In genomic region chr17:80709921-80710838, GRCm38 (mm10) we compare ENCODE assay signal across 8 mouse cellular contexts. TPM values are rescaled to one million over a fixed set of nuclear protein-coding genes. Genes with fewer than 3 reads are reported as not detected.
DNase-seq lines count a peak whose midpoint lies in the region; ATAC-seq and TF ChIP-seq lines count a peak whose summit lies in the region.

No protein-coding gene starts in this region.

- in situ Hi-C loops in ES-E14 (cut with MboI; ENCODE audit: low sequenced_read_pairs in 2 of 2, unreplicated experiment in 2 of 2): no loop called here

- ATAC-seq in hindbrain, embryonic 14.5 days (ENCODE audit: low FRiP score): peak; percentile 86
- peak; percentile 79 for ATAC-seq in midbrain, embryonic 15.5 days (replicated peaks)

- no peak for TF ChIP-seq POLR2A in embryonic fibroblast, embryonic 13.5 days (IDR thresholded peaks at IDR 0.05; ENCODE audit: low read depth, low read length)

- no peaks in the 10 kb centered on the region for H3K9me3 ChIP-seq in ES-E14 (ENCODE audit: control insufficient read depth, insufficient read depth, low read depth, low read length)
- no peaks in the 10 kb centered on the region for H3K9me3 ChIP-seq in hindbrain, embryonic 14.5 days (ENCODE audit: control insufficient read depth, low read length)
- no peaks in the 10 kb centered on the region for H3K9me3 ChIP-seq in midbrain, embryonic 15.5 days

- H3K4me2 ChIP-seq in hindbrain, embryonic 14.5 days (replicated peaks): peak overlapping the region; percentile 50
- H3K4me2 ChIP-seq in midbrain, embryonic 15.5 days: peak overlapping the region; percentile 45

- no peaks in the 10 kb centered on the region for H3K27me3 ChIP-seq in hindbrain, embryonic 14.5 days (ENCODE audit: control insufficient read depth, insufficient read depth, low read length)
- H3K27me3 ChIP-seq in midbrain, embryonic 15.5 days (replicated peaks): no peaks in the 10 kb centered on the region

- 18% methylated on average over 24 of the region's 24 CpGs for WGBS in hindbrain, embryonic 14.5 days
- 18% methylated on average over 24 of the region's 24 CpGs for WGBS in midbrain, embryonic 15.5 days

- H3K4me3 ChIP-seq in ES-E14 (ENCODE audit: insufficient read depth in 1 of 2, low read depth in 1 of 2, low read length in 2 of 2, poor library complexity in 1 of 2, severe bottlenecking in 1 of 2): peak overlapping the region; percentile 33 to 41
- H3K4me3 ChIP-seq in embryonic fibroblast, embryonic 13.5 days (ENCODE audit: insufficient read depth, low read length): no peak overlapping the region
- H3K4me3 ChIP-seq in hindbrain, embryonic 14.5 days (replicated peaks; ENCODE audit: low read length): 0 out of 2 replicates have a peak overlapping the region, but pooled peaks have one; percentile 3
- H3K4me3 ChIP-seq in midbrain, embryonic 15.5 days: peak overlapping the region; percentile 11; the same call in 1 of the 2 replicates

- no peak for DNase-seq in ES-E14 (ENCODE audit: low read depth, low spot score)
- DNase-seq in adrenal gland, postnatal 36 days: peak; percentile 62 to 76
- DNase-seq in hindbrain, embryonic 14.5 days (ENCODE audit: low spot score): peak; percentile 50
- peak; percentile 68 to 83 for DNase-seq in left cerebral cortex, adult 18-20 months (ENCODE audit: low spot score in 2 of 2)
- DNase-seq in thymus, postnatal 14 days: no peak
- DNase-seq in thymus, adult 18-20 months: no peak

- H3K4me1 ChIP-seq in ES-E14 (ENCODE audit: control insufficient read depth in 2 of 2, insufficient read depth in 2 of 2, low read length in 2 of 2, poor library complexity in 1 of 2): peaks cover 3 to 13% of the 10 kb centered on the region in 2 experiments; a peak in 3 of 4 replicates
- peaks cover 7% of the 10 kb centered on the region; the same call in 1 of the 2 replicates for H3K4me1 ChIP-seq in embryonic fibroblast, embryonic 13.5 days (ENCODE audit: control insufficient read depth, insufficient read depth, low read length)
- H3K4me1 ChIP-seq in hindbrain, embryonic 14.5 days (replicated peaks; ENCODE audit: control insufficient read depth, insufficient read depth, low read length): peaks cover 33% of the 10 kb centered on the region
- peaks cover 41% of the 10 kb centered on the region for H3K4me1 ChIP-seq in midbrain, embryonic 15.5 days

- no peak for TF ChIP-seq CTCF in embryonic fibroblast, embryonic 13.5 days (IDR thresholded peaks at IDR 0.05; ENCODE audit: borderline replicate concordance, insufficient read depth, low read length)

- H3K9ac ChIP-seq in ES-E14 (ENCODE audit: insufficient read depth, low read depth, low read length, poor library complexity, severe bottlenecking): peak overlapping the region; percentile 3; the same call in 1 of the 2 replicates
- peak overlapping the region; percentile 55 for H3K9ac ChIP-seq in hindbrain, embryonic 14.5 days
- peak overlapping the region; percentile 39 for H3K9ac ChIP-seq in midbrain, embryonic 15.5 days

- H3K36me3 ChIP-seq in ES-E14 (ENCODE audit: control insufficient read depth, insufficient read depth, low read length, poor library complexity, severe bottlenecking): no peaks in the 10 kb centered on the region
- no peaks in the 10 kb centered on the region for H3K36me3 ChIP-seq in hindbrain, embryonic 14.5 days (replicated peaks; ENCODE audit: control insufficient read depth, insufficient read depth)
- no peaks in the 10 kb centered on the region for H3K36me3 ChIP-seq in midbrain, embryonic 15.5 days (replicated peaks)

- H3K27ac ChIP-seq in ES-E14 (ENCODE audit: insufficient read depth, low read depth, low read length, poor library complexity, severe bottlenecking): no peak overlapping the region
- peak overlapping the region; percentile 70 for H3K27ac ChIP-seq in embryonic fibroblast, embryonic 13.5 days (ENCODE audit: insufficient read depth, low read length)
- peak overlapping the region; percentile 82 for H3K27ac ChIP-seq in hindbrain, embryonic 14.5 days
- peak overlapping the region; percentile 71 for H3K27ac ChIP-seq in midbrain, embryonic 15.5 days

TF ChIP-seq in ES-E14, 5 proteins besides CTCF, POLR2A, EP300 and RAD21:
- TF ChIP-seq MAFK (IDR thresholded peaks at IDR 0.05; ENCODE audit: insufficient read depth, low read depth, low read length) (no peak), ZC3H11A (IDR thresholded peaks at IDR 0.05; ENCODE audit: borderline replicate concordance, low read depth, low read length) (no peak)

RNA-seq across cellular contexts. Expression of gene Map4k3, which starts 18.1 kb away (rescaled TPM):
- total RNA-seq in ES-E14 (2012; rRNA removed): 22.3 and 24.1 TPM in 2 replicates
- total RNA-seq in adrenal gland, postnatal 36 days (2021): 10 to 100 TPM; 45.0 to 50.5 TPM
- polyA plus RNA-seq in embryonic fibroblast, embryonic 13.5 days (2011; ENCODE audit: insufficient read length, low read depth, missing spikeins): 99.4 and 100 TPM in 2 replicates
- polyA plus RNA-seq in hindbrain, embryonic 14.5 days (2014; fragmentation: Nextera tagmentation; extraction: Ambion mirVana): 38.2 and 40.7 TPM in 2 replicates
- total RNA-seq in left cerebral cortex, adult 18-20 months (2021): 10 to 100 TPM; 69.3 to 74.4 TPM
- polyA plus RNA-seq in midbrain, embryonic 15.5 days (2015; fragmentation: Nextera tagmentation; extraction: Ambion mirVana): 26.5 and 26.8 TPM in 2 replicates

Comparison
In these comparisons a context has a peak if more than half of its experiments do, and no peak if none do; other contexts are left out.
1. DNase-seq: peak in adrenal gland, postnatal 36 days (2 of 2), hindbrain, embryonic 14.5 days (single experiment) and left cerebral cortex, adult 18-20 months (2 of 2); none in ES-E14 (single experiment), thymus, postnatal 14 days (single experiment) and thymus, adult 18-20 months (0 of 2).
2. H3K9ac ChIP-seq: peak in every context shown above with its lines; median percentile 55 in hindbrain, embryonic 14.5 days; 39 in midbrain, embryonic 15.5 days; 3 in ES-E14.